Mouse (Mus musculus) splenic B cell, adult 2 months (primary cell): ENCODE measurements around the gene Lrp6.

Experiments used
- DNase-seq: peaks from one replicate; pipeline ENCODE4 v3.0.0-alpha.2; 2011; ENCODE audit warnings: low read depth, low spot score
- H3K27me3 ChIP-seq: 2 replicates; pipeline ENCODE4 v1.6.1; 2012; ENCODE audit warnings: mild to moderate bottlenecking, low read length, moderate library complexity, mixed read lengths; ENCODE audit not compliant: control insufficient read depth, poor library complexity, insufficient read depth, severe bottlenecking
- H3K36me3 ChIP-seq: 2 replicates; pipeline ENCODE4 v1.6.1; 2012; ENCODE audit warnings: mild to moderate bottlenecking, low read length, moderate library complexity, mixed read lengths; ENCODE audit not compliant: control insufficient read depth, poor library complexity, insufficient read depth, severe bottlenecking

Lrp6 gene

GRCm38 (mm10) chr6:134566818-134567485 is at the start of gene Lrp6:
TSS of gene Lrp6 (minus strand) at chr6:134566965.
- DNase-seq: peak; percentile 90
- Histone ChIP-seq H3K27me3 (no peaks in the 10 kb centered on the region), H3K36me3 (no peaks in the 10 kb centered on the region)

GRCm38 (mm10) chr6:134614723-134615648 is 48.2 kb upstream of the Lrp6 start:
- no peaks in the 10 kb centered on the region for H3K36me3 ChIP-seq
- H3K27me3 ChIP-seq: no peaks in the 10 kb centered on the region
- DNase-seq: peak; percentile 76

GRCm38 (mm10) chr6:134614322-134614721 is 47.6 kb upstream of the Lrp6 start:
- Histone ChIP-seq H3K36me3 (no peaks in the 10 kb centered on the region), H3K27me3 (no peaks in the 10 kb centered on the region)
- no peak for DNase-seq

- DNase-seq: no peak
- Histone ChIP-seq H3K36me3 (no peaks in the 10 kb centered on the region), H3K27me3 (no peaks in the 10 kb centered on the region)
These were observed 45.1 kb upstream of the Lrp6 start for GRCm38 (mm10) chr6:134611896-134612295.

GRCm38 (mm10) chr6:134610380-134610779 is 43.6 kb upstream of the Lrp6 start:
- Histone ChIP-seq H3K36me3 (no peaks in the 10 kb centered on the region), H3K27me3 (no peaks in the 10 kb centered on the region)
- no peak for DNase-seq

- DNase-seq: peak; percentile 46
- no peaks in the 10 kb centered on the region for H3K36me3 ChIP-seq
These were observed 40.4 kb upstream of the Lrp6 start for GRCm38 (mm10) chr6:134606949-134607746.

GRCm38 (mm10) chr6:134606540-134606939 is 39.8 kb upstream of the Lrp6 start:
- H3K36me3 ChIP-seq: no peaks in the 10 kb centered on the region
- no peaks in the 10 kb centered on the region for H3K27me3 ChIP-seq
- no peak for DNase-seq

More at GRCm38 (mm10) chr6:134606949-134607746, 40.4 kb upstream of the Lrp6 start:
- no peaks in the 10 kb centered on the region for H3K27me3 ChIP-seq

- no peak for DNase-seq
- no peaks in the 10 kb centered on the region for H3K36me3 ChIP-seq
- H3K27me3 ChIP-seq: no peaks in the 10 kb centered on the region
These were observed 38.4 kb upstream of the Lrp6 start for GRCm38 (mm10) chr6:134605196-134605595.

GRCm38 (mm10) chr6:134602371-134603003 is 35.7 kb upstream of the Lrp6 start:
- Histone ChIP-seq H3K36me3 (no peaks in the 10 kb centered on the region), H3K27me3 (no peaks in the 10 kb centered on the region)
- DNase-seq: no peak

- DNase-seq: no peak
- Histone ChIP-seq H3K27me3 (no peaks in the 10 kb centered on the region), H3K36me3 (no peaks in the 10 kb centered on the region)
These were observed 35.0 kb upstream of the Lrp6 start for GRCm38 (mm10) chr6:134601766-134602165.

GRCm38 (mm10) chr6:134601130-134601529 is 34.4 kb upstream of the Lrp6 start:
- DNase-seq: no peak
- Histone ChIP-seq H3K36me3 (no peaks in the 10 kb centered on the region), H3K27me3 (no peaks in the 10 kb centered on the region)

- H3K36me3 ChIP-seq: no peaks in the 10 kb centered on the region
- DNase-seq: no peak
- H3K27me3 ChIP-seq: no peaks in the 10 kb centered on the region
These were observed 32.5 kb upstream of the Lrp6 start for GRCm38 (mm10) chr6:134599239-134599638.

GRCm38 (mm10) chr6:134597651-134598229 is 31.0 kb upstream of the Lrp6 start:
- Histone ChIP-seq H3K36me3 (no peaks in the 10 kb centered on the region), H3K27me3 (no peaks in the 10 kb centered on the region)
- no peak for DNase-seq
